Mouse (Mus musculus) lung, embryonic 14.5 days (tissue): Measurements from ENCODE around the gene Dnm1. TPM values are rescaled to one million over a fixed set of nuclear protein-coding genes. Genes with fewer than 3 reads are reported as not detected.

Experiments used
- ATAC-seq: fragments of 200-750 bp; cut with Nextera tagmentation; 2 replicates; pipeline ENCODE4 v1.8.0; 2017; ENCODE audit warnings: mild to moderate bottlenecking, moderate TSS enrichment, moderate library complexity; ENCODE audit not compliant: insufficient read depth
- DNase-seq: peaks from one replicate; pipeline ENCODE4 v3.0.0-alpha.2; 2015
- H3K27ac ChIP-seq: fragments of 300-500 bp; sonication (generic); 2 replicates; pipeline ENCODE4 v1.5.1; 2014; ENCODE audit warnings: low read depth, mild to moderate bottlenecking, moderate library complexity
- H3K27me3 ChIP-seq: fragments of 300-500 bp; sonication (generic); 2 replicates; pipeline ENCODE4 v1.6.1; 2014; ENCODE audit warnings: low read length, control low read depth; ENCODE audit not compliant: insufficient read depth
- H3K36me3 ChIP-seq: fragments of 300-500 bp; sonication (generic); 2 replicates; pipeline ENCODE4 v1.6.1; 2014; ENCODE audit warnings: control low read depth; ENCODE audit not compliant: insufficient read depth
- H3K4me1 ChIP-seq: fragments of 300-500 bp; sonication (generic); 2 replicates; pipeline ENCODE4 v1.6.1; 2014; ENCODE audit warnings: antibody characterized with exemption, control low read depth; ENCODE audit not compliant: insufficient read depth
- H3K4me2 ChIP-seq: fragments of 300-500 bp; sonication (generic); 2 replicates; pipeline ENCODE4 v1.6.1; 2014; ENCODE audit warnings: mild to moderate bottlenecking
- H3K4me3 ChIP-seq: fragments of 300-500 bp; sonication (generic); 2 replicates; pipeline ENCODE4 v1.5.1; 2014; ENCODE audit warnings: low read depth, low read length
- H3K9ac ChIP-seq: fragments of 300-500 bp; sonication (generic); 2 replicates; pipeline ENCODE4 v1.6.1; 2014
- H3K9me3 ChIP-seq: fragments of 300-500 bp; sonication (generic); 2 replicates; pipeline ENCODE4 v1.6.1; 2016; ENCODE audit warnings: low read depth, low read length, control low read depth
- CTCF ChIP-seq: IDR thresholded peaks from 2 replicates; pipeline ENCODE4 v1.5.1; 2016; ENCODE audit warnings: antibody characterized with exemption, low read depth
- WGBS: fragments of 180-500 bp; shearing (Covaris S2); extraction: QIAGEN DNeasy Blood & Tissue Kit; methylation state at CpG from one replicate; pipeline ENCODE4 v1.1.7; 2014; 5-methylcytosine and 5-hydroxymethylcytosine counted together
- polyA plus RNA-seq: library from polyadenylated mRNA; unstranded; fragments of >200 nt; fragmentation: Nextera tagmentation; extraction: Ambion mirVana; gene quantifications from 2 replicates; pipeline ENCODE4 v1.2.1, GENCODE M21; 2014

Dnm1 gene
- polyA plus RNA-seq, 1 experiment from 2014 or later, result 17.5 TPM

- no peak overlapping the region for H3K27ac ChIP-seq
- peak overlapping the region; percentile 82 for H3K4me3 ChIP-seq
- TF ChIP-seq CTCF, result peak; percentile 65
- ATAC-seq, result no peak
- no peaks in the 10 kb centered on the region for H3K9me3 ChIP-seq
- no peak overlapping the region for H3K9ac ChIP-seq
- DNase-seq, result peak; percentile 80
- no peaks in the 10 kb centered on the region for H3K27me3 ChIP-seq
- H3K4me1 ChIP-seq, result peaks cover 7% of the 10 kb centered on the region
- peak overlapping the region; percentile 73 for H3K4me2 ChIP-seq
- H3K36me3 ChIP-seq, result peaks cover 41% of the 10 kb centered on the region
Observed at GRCm38 (mm10) chr2:32289578-32289977, 63.6 kb downstream of the Dnm1 start.

- Histone ChIP-seq H3K4me3 (peak overlapping the region; percentile 82), H3K27ac (peak overlapping the region; percentile 48), H3K4me1 (peaks cover 7% of the 10 kb centered on the region), H3K4me2 (peak overlapping the region; percentile 73), H3K36me3 (peaks cover 41% of the 10 kb centered on the region), H3K9me3 (no peaks in the 10 kb centered on the region), H3K27me3 (no peaks in the 10 kb centered on the region), H3K9ac (peak overlapping the region; percentile 70)
- no peak for TF ChIP-seq CTCF
- DNase-seq, result peak; percentile 65
- peak; percentile 67 for ATAC-seq
- under 1% methylated on average over 29 of the region's 29 CpGs for WGBS
Observed at GRCm38 (mm10) chr2:32288371-32288931, 64.7 kb downstream of the Dnm1 start.

GRCm38 (mm10) chr2:32287923-32288367, 65.2 kb downstream of the Dnm1 start, which contains the start of gene Swi5:
TSS of gene Swi5 (minus strand) at chr2:32288075.
- Histone ChIP-seq H3K27ac (peak within 1 kb of the TSS; percentile 75), H3K4me2 (peak within 1 kb of the TSS; percentile 84), H3K4me3 (peak within 1 kb of the TSS; percentile 82), H3K4me1 (peaks cover 7% of the 10 kb centered on the region), H3K9ac (peak within 1 kb of the TSS; percentile 91), H3K36me3 (peaks cover 40% of the 10 kb centered on the region), H3K9me3 (no peaks in the 10 kb centered on the region), H3K27me3 (no peaks in the 10 kb centered on the region)
- DNase-seq (peak; percentile 100), ATAC-seq (peak; percentile 99)
- no peak for TF ChIP-seq CTCF
- WGBS, result 0% methylated on average over 41 of the region's 41 CpGs

- DNase-seq (no peak), ATAC-seq (peak; percentile 6)
- H3K36me3 ChIP-seq, result peaks cover 40% of the 10 kb centered on the region
- peak within 1 kb of the TSS; percentile 84 for H3K4me2 ChIP-seq
- no peaks in the 10 kb centered on the region for H3K27me3 ChIP-seq
- H3K4me1 ChIP-seq, result peaks cover 7% of the 10 kb centered on the region
- peak within 1 kb of the TSS; percentile 82 for H3K4me3 ChIP-seq
- H3K9me3 ChIP-seq, result no peaks in the 10 kb centered on the region
- H3K9ac ChIP-seq, result peak within 1 kb of the TSS; percentile 91
- under 1% methylated on average over 23 of the region's 23 CpGs for WGBS
- TF ChIP-seq CTCF, result no peak
- peak within 1 kb of the TSS; percentile 75 for H3K27ac ChIP-seq
Observed at GRCm38 (mm10) chr2:32287334-32287840, 65.8 kb downstream of the Dnm1 start, which contains the start of gene Golga2. TSS of gene Golga2 (plus strand) at chr2:32287384.

- no peak for ATAC-seq
- peaks cover 63% of the 10 kb centered on the region for H3K36me3 ChIP-seq
- TF ChIP-seq CTCF, result no peak
Observed at GRCm38 (mm10) chr2:32283986-32284385, 69.2 kb downstream of the Dnm1 start.

GRCm38 (mm10) chr2:32282727-32283126, 70.4 kb downstream of the Dnm1 start:
- Histone ChIP-seq H3K27me3 (no peaks in the 10 kb centered on the region), H3K9me3 (no peaks in the 10 kb centered on the region), H3K4me3 (no peak overlapping the region), H3K4me2 (no peak overlapping the region), H3K27ac (no peak overlapping the region), H3K4me1 (peaks cover 4% of the 10 kb centered on the region), H3K36me3 (peaks cover 76% of the 10 kb centered on the region), H3K9ac (no peak overlapping the region)
- DNase-seq (peak; percentile 70), ATAC-seq (no peak; the same call in 1 of the 2 replicates)
- 87% methylated on average over 1 of the region's 1 CpGs for WGBS
- TF ChIP-seq CTCF, result peak; percentile 73

More at GRCm38 (mm10) chr2:32283986-32284385, 69.2 kb downstream of the Dnm1 start:
- H3K4me3 ChIP-seq, result no peak overlapping the region
- no peak overlapping the region for H3K9ac ChIP-seq
- 73% methylated on average over 3 of the region's 3 CpGs for WGBS
- H3K4me2 ChIP-seq, result no peak overlapping the region
- H3K4me1 ChIP-seq, result peaks cover 4% of the 10 kb centered on the region
- no peaks in the 10 kb centered on the region for H3K27me3 ChIP-seq
- no peak for DNase-seq
- H3K9me3 ChIP-seq, result no peaks in the 10 kb centered on the region
- H3K27ac ChIP-seq, result no peak overlapping the region

GRCm38 (mm10) chr2:32282289-32282688, 70.8 kb downstream of the Dnm1 start:
- H3K4me1 ChIP-seq, result peaks cover 4% of the 10 kb centered on the region
- no peak overlapping the region for H3K27ac ChIP-seq
- H3K27me3 ChIP-seq, result no peaks in the 10 kb centered on the region
- H3K36me3 ChIP-seq, result peaks cover 80% of the 10 kb centered on the region
- no peak overlapping the region for H3K4me2 ChIP-seq
- no peaks in the 10 kb centered on the region for H3K9me3 ChIP-seq
- DNase-seq (no peak), ATAC-seq (no peak)
- no peak overlapping the region for H3K9ac ChIP-seq
- no peak overlapping the region for H3K4me3 ChIP-seq
- 88% methylated on average over 2 of the region's 2 CpGs for WGBS
- TF ChIP-seq CTCF, result no peak
